Mouse (Mus musculus) lung, adult 2 months (tissue): Measurements from ENCODE around the gene Cacna1e. TPM values are rescaled to one million over a fixed set of nuclear protein-coding genes. Genes with fewer than 3 reads are reported as not detected.

Experiments
- DNase-seq: peaks from one replicate; pipeline ENCODE4 v3.0.0; 2022
- H3K4me1 ChIP-seq: fragments of 200-500 bp; 2 replicates; pipeline ENCODE4 v1.6.1; 2011; ENCODE audit warnings: low read length; ENCODE audit not compliant: control insufficient read depth, insufficient read depth
- H3K4me3 ChIP-seq: fragments of 200-500 bp; replicated peaks from 2 replicates; pipeline ENCODE3; 2011; ENCODE audit warnings: low read depth, mild to moderate bottlenecking, control low read depth, low read length; ENCODE audit errors: extremely low read depth
- CTCF ChIP-seq: fragments of 200-500 bp; IDR thresholded peaks from 2 replicates; pipeline ENCODE4 v1.5.1; 2011; ENCODE audit warnings: mild to moderate bottlenecking, low read length, control low read depth; ENCODE audit not compliant: insufficient read depth
- POLR2A ChIP-seq: fragments of 200-500 bp; IDR thresholded peaks from 2 replicates; pipeline ENCODE4 v1.6.1; 2011; ENCODE audit warnings: low read depth, mild to moderate bottlenecking, control low read depth, low read length, borderline replicate concordance; ENCODE audit errors: extremely low read depth
- WGBS: fragments of 180-500 bp; shearing (Covaris S2); methylation state at CpG from one replicate; pipeline ENCODE4 v1.1.7; 2018; 5-methylcytosine and 5-hydroxymethylcytosine counted together
- polyA plus RNA-seq: library from polyadenylated mRNA; depleted of rRNA; stranded (reverse); fragments of >200 nt; gene quantifications from 2 replicates; pipeline ENCODE4 v1.2.3, GENCODE M21; 2012

The Cacna1e gene
- polyA plus RNA-seq, 1 experiment: 0.41 TPM

DNA sequence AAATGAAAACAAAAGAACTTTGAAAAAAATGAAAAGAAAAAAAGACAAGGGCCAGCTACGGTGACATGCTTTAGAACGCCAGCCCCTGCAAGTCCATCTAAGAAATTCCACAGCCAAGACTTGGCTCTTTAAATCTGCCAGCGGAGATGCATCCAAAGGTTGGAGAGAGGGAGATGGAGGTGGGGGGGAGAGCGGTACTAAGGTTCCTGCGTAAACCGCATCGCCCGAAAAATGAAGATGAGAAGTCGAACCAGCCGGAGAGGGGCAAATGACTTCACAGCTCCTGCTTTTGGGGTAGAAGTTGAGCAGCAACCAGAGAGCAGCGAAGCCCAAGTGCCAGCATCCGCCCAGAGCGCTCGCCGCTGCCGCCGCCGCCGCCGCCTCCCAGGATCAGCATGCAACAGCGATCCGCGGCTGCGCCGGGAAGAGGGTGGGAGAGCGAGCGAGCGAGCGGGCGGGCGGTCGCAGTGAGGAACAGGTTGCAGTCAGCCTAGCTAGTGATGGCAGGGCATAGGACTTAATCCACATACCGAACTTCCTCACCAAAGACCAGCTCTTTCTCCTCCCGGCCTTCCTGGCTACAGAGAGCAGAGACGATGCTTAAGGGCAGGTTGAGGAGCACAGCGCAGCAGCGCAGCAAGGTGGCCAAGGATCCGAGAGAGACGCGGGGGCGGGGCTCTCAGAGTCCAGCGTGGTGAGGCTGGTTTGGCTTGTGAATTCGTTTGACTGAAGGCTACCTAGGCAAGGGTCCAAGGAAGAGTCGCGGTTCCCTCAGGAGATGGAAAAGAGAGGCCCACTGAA, 157.7 kb downstream of the Cacna1e start:
- no peak for DNase-seq

DNA sequence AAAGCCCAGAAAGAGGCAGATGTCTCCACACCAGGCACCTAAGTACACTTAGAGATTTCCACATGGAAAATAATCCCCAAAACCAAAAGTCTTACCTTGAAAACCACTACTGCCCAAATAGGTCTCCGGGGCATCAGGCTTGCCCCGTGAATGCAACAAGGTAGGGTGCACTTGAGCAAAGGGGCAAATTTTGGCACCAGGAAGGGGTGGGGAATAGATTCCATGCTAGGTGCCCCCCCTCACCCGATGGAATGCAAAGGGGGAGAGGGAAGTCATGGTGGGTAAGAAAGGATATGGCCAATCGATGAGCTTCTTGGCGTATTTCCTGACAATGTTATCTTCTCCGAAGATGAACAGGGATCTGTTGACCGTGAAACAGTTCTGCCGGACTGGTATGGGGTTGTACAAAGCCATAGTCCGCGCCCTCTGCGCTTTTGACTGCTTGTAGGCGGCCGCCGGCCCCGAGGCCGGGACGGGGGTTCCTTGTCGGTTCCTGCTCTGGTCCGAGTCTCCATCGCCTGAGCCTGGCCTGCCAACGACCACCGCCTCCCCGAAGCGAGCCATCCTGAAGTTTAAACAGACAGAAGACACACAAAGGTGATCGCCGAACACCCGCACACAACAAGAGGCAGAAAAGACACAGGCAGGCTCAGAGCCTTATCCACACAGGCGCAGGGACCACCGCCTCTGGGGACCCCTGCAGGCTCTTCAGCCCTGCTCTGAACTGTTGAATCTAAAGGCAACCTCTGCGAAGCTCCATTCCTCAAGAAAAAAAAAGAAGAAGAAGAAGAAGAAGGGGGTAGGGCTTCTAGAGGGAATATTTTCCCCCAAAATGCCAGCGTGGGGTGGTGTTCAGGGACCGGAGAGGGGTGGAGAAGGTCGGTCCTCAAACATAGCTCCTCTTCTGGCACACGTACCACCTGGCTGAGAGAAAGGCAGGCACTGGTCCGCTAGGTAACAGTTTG, 158.7 kb downstream of the Cacna1e start:
- no peak for DNase-seq
- WGBS: 31% methylated on average over 35 of the region's 35 CpGs
- TF ChIP-seq POLR2A (no peak), CTCF (no peak)
- peaks cover 3% of the 10 kb centered on the region; the same call in 1 of the 2 replicates for H3K4me1 ChIP-seq
- no peak overlapping the region for H3K4me3 ChIP-seq

More for the DNA sequence above, 157.7 kb downstream of the Cacna1e start:
- Histone ChIP-seq H3K4me1 (peaks cover 3% of the 10 kb centered on the region; the same call in 1 of the 2 replicates), H3K4me3 (no peak overlapping the region)
- TF ChIP-seq CTCF (no peak), POLR2A (no peak)
- WGBS: 2% methylated on average over 45 of the region's 45 CpGs

DNA sequence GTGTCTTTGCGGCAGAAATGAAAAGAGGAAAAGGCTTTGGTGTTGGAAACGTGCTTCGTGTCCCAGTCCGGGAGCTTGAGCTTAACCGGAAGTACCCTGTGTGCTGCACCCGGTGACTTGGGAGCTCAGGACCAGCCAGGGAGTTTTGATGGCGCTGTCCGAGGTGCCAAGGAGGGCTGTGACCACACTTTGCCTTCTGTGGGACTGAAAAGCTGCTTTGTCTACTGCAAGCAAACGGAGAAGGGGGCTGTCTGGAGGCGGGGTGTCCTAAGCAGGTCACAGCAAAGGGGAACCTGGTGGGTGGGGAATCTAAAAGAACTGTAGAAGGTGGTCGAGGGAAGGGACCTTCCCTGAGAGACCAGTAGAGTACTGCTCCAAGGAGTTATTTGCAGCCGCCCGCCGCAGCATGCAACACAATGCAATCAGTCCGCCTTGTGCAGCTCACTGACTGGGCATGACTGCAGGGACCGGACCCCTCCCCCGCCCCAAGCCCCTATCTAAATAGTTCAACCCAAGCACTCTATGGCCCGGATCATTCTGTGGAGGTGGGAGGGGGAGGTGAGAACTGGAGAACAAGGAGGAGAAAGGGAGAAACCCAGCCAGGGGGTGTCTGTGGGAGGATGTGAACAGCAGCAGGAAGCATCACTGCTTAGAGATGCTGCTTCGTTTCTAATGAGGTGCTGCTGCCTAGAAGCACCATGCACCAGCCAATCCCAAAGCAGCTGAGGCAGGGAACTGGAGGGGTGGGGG, 160.6 kb downstream of the Cacna1e start:
- TF ChIP-seq CTCF (no peak), POLR2A (no peak)

DNA sequence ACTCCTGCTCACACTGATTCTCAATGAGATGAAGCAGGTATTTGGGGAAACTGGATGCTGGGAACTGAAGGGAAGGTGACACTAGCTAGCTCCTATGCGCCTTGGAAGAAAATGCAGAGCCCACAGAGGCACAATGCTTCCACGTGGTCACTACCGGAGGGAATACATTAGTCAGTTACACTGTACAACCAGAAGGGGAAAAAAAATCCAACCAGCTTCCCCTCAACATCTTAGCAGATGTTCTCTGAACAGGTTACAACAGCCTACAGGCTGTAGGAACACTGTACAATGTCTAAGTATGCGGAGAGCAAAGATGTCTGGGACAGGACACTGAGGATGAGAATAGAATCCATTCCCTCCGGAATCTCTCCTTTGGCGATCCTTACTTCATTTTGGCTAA, 161.2 kb downstream of the Cacna1e start:
- peaks cover 3% of the 10 kb centered on the region; the same call in 1 of the 2 replicates for H3K4me1 ChIP-seq
- no peak for DNase-seq
- H3K4me3 ChIP-seq: no peak overlapping the region
- 40% methylated on average over 6 of the region's 6 CpGs for WGBS
- TF ChIP-seq POLR2A: no peak
- no peak for TF ChIP-seq CTCF

More for the DNA sequence above, 160.6 kb downstream of the Cacna1e start:
- 7% methylated on average over 19 of the region's 19 CpGs for WGBS
- Histone ChIP-seq H3K4me3 (no peak overlapping the region), H3K4me1 (peaks cover 3% of the 10 kb centered on the region; the same call in 1 of the 2 replicates)
- DNase-seq: no peak

DNA sequence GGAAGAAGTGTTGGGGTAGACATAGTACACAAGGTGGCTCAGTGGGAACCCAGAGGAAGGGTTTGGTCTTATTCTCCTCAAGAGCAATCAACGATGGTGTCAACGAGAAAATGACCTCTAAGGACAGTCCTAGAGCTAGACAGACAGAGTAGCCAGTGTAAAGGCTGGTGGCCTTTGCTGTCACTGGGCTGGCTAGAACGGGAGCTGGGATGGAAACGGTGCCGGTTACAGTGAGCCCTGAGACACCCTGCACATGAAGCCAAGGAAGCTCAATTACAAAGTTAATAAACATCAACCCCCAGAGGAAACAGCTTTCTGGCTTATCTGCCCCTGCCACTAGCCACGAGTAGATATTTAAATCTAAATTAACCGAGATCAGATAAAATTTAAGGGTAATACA, 168.7 kb downstream of the Cacna1e start:
- DNase-seq: no peak
- Histone ChIP-seq H3K4me1 (no peaks in the 10 kb centered on the region), H3K4me3 (no peak overlapping the region)
- TF ChIP-seq CTCF: no peak
- TF ChIP-seq POLR2A: no peak
- 58% methylated on average over 7 of the region's 7 CpGs for WGBS

DNA sequence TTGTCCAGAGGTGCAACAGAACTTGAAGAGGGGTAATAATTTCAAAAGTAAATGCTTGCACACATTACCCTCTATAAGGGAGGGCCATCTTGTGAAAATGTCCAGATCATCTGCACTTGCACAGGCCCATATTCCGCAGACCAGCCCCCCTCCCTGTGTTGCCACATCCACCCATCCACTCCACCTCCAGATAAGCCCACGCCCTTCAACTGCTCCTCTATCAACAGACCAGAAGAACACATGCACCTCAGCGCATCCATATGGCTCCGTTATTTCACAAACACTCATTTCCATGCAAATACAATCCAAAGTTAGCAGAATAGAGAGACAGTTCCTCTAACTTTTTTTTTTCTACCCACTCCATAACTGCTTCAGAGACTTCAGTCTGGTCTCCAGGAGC, 171.6 kb downstream of the Cacna1e start:
- TF ChIP-seq CTCF (no peak), POLR2A (no peak)
- Histone ChIP-seq H3K4me3 (no peak overlapping the region), H3K4me1 (no peaks in the 10 kb centered on the region)
- WGBS: 89% methylated on average over 4 of the region's 4 CpGs
- no peak for DNase-seq

DNA sequence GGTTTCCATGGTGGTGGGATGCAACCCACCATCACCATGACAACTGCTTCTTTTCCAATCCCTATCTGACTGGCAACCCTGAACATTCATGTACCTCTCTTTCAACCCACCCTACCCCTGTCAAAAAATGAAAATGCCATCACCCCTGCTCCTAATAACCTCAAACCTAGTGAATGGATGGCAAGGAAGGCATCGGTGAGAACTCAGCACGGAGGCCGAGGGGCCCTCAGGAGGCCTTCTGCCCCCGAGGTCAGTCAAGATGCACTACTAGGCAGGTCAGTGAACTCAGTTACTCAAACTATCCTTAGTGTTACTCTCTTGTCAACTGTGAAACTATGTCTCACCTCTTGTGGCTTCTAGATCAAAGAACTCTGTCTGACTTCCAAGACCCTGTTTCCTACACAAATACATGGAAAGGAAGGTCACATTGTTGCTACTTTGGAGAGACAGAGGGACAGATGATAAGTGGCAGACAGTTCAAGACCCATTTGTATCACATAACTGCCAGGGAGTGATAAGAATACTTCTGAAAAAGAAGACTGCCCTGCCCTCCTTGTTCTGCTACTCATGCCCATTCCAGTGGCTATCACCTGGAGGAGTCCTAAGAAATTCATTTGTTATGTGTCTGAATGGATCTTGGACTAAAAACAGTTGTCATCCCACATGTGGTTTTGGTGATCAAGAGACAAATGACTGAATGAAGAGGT, 176.6 kb downstream of the Cacna1e start:
- H3K4me1 ChIP-seq: no peaks in the 10 kb centered on the region
- TF ChIP-seq POLR2A (no peak), CTCF (no peak)
- no peak overlapping the region for H3K4me3 ChIP-seq
- 74% methylated on average over 4 of the region's 4 CpGs for WGBS
- no peak for DNase-seq

DNA sequence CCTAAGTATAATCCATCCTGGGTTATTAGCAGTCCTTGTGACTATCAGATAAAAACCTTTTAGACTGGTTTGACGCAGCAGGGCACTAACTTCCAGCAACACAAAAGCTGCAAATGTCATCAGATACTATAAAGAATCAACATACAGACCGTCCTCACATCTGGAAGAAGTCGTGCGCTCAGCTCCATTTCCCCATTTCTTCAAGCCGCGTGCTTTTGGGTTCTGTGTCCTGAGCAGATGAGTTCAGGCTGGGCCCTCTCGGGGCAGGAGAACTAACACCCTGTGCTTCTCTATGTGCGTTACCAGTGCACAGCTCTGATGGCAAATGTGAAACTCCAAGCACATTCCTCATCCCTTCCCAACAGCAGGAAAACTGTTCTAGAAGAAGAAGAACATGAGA, 177.3 kb downstream of the Cacna1e start:
- 82% methylated on average over 8 of the region's 8 CpGs for WGBS
- TF ChIP-seq POLR2A: no peak
- TF ChIP-seq CTCF: no peak
- Histone ChIP-seq H3K4me1 (no peaks in the 10 kb centered on the region), H3K4me3 (no peak overlapping the region)
- DNase-seq: no peak
